Mouse (Mus musculus) hindbrain, postnatal 0 days (tissue): ENCODE measurements at regions not wholly inside any gene's neighbourhood (a gene's known extent, or its start where the extent isn't known, plus 50 kb on each side); places are given as distances from the start of the nearest gene placed in this dataset.
A peak's percentile ranks its signal among the peaks of the same experiment; 100 is the strongest.
"Not testable (repeated sequence)": the region's sequence is repeated elsewhere in the genome, so short reads cannot be mapped to it uniquely, and the experiment has no call there.

Experiments
- ATAC-seq: fragments of 200-750 bp; cut with Nextera tagmentation; 2 replicates; pipeline ENCODE4 v1.8.0; 2017; ENCODE audit warnings: mild to moderate bottlenecking, moderate TSS enrichment, moderate library complexity
- DNase-seq: peaks from one replicate; pipeline ENCODE4 v3.0.0-alpha.2; 2015; ENCODE audit warnings: low spot score
- H3K27ac ChIP-seq: fragments of 300-500 bp; sonication (generic); 2 replicates; pipeline ENCODE4 v1.5.1; 2014; ENCODE audit warnings: mild to moderate bottlenecking
- H3K27me3 ChIP-seq: fragments of 300-500 bp; sonication (generic); 2 replicates; pipeline ENCODE4 v1.6.1; 2014; ENCODE audit warnings: low read length, mixed read lengths; ENCODE audit not compliant: insufficient read depth
- H3K36me3 ChIP-seq: fragments of 300-500 bp; sonication (generic); 2 replicates; pipeline ENCODE4 v1.6.1; 2014; ENCODE audit warnings: low read length, mixed read lengths; ENCODE audit not compliant: insufficient read depth
- H3K4me1 ChIP-seq: fragments of 300-500 bp; sonication (generic); 2 replicates; pipeline ENCODE4 v1.6.1; 2014; ENCODE audit warnings: antibody characterized with exemption, low read length, mixed read lengths; ENCODE audit not compliant: insufficient read depth
- H3K4me2 ChIP-seq: fragments of 300-500 bp; sonication (generic); 2 replicates; pipeline ENCODE4 v1.6.1; 2014; ENCODE audit warnings: low read depth, mild to moderate bottlenecking, low read length, moderate library complexity, mixed read lengths
- H3K4me3 ChIP-seq: fragments of 300-500 bp; sonication (generic); 2 replicates; pipeline ENCODE4 v1.5.1; 2014; ENCODE audit warnings: low read length
- H3K9ac ChIP-seq: fragments of 300-500 bp; sonication (generic); replicated peaks from 2 replicates; pipeline ENCODE4 v1.6.1; 2014; ENCODE audit warnings: mild to moderate bottlenecking, low read length, moderate library complexity, mixed read lengths
- H3K9me3 ChIP-seq: fragments of 300-500 bp; sonication (generic); 2 replicates; pipeline ENCODE4 v1.6.1; 2016; ENCODE audit warnings: low read length, mixed read lengths
- CTCF ChIP-seq: IDR thresholded peaks from 2 replicates; pipeline ENCODE4 v1.5.1; 2016; ENCODE audit warnings: antibody characterized with exemption, control low read depth, low read depth
- WGBS: fragments of 180-500 bp; shearing (Covaris S2); extraction: QIAGEN DNeasy Blood & Tissue Kit; methylation state at CpG from one replicate; pipeline ENCODE4 v1.1.7; 2014; 5-methylcytosine and 5-hydroxymethylcytosine counted together

DNA sequence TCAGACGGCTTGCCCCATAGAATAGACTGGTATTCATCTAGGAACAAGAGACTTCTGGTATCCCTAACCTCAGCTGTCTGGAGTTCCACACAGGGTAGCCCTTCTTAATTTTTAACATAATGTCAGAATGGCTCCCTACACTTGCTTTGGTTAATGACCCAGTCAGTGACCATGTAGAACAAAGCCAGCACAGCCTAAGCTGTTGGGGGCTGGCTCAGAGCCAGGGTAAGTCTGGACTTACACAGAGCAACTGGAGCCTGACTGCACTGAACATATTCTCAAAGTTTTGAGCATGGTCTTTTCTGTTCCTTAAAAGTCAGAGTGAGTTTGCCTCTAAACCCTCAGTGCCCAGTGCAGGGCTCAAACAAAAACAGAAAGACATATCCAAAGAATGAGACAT is 123.4 kb downstream of the Gm6685 start:
- ATAC-seq (no peak), DNase-seq (peak; percentile 8)
- no peaks in the 10 kb centered on the region for H3K27me3 ChIP-seq
- H3K4me3 ChIP-seq: no peak overlapping the region
- H3K27ac ChIP-seq: no peak overlapping the region
- no peak overlapping the region for H3K9ac ChIP-seq
- peaks cover 5% of the 10 kb centered on the region; the same call in 1 of the 2 replicates for H3K9me3 ChIP-seq
- H3K4me1 ChIP-seq: no peaks in the 10 kb centered on the region
- no peak overlapping the region for H3K4me2 ChIP-seq
- H3K36me3 ChIP-seq: no peaks in the 10 kb centered on the region
- TF ChIP-seq CTCF: no peak
- WGBS: 79% methylated on average over 1 of the region's 1 CpGs

DNA sequence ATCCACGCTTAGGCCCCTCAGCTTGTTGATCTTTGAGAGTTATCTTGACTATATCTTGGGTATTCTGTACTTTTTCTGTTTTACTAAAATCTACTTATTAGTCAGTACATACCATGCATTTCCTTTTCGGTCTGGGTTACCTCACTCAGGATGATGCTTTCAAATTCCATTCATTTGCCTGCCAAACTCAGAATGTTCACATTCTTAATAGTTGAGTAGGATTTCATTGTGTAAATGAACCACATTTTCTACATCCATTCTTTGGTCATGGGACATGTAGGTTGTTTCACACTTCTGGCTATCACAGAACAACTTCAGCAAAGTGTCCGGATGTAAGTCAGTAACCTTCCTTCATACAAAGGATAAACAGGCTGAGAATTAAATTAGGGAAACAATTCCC is 126.1 kb downstream of the Gm6685 start:
- ATAC-seq (no peak), DNase-seq (no peak)
- no peak overlapping the region for H3K4me3 ChIP-seq
- no peak overlapping the region for H3K4me2 ChIP-seq
- H3K9me3 ChIP-seq: peaks cover 5% of the 10 kb centered on the region; the same call in 1 of the 2 replicates
- H3K27ac ChIP-seq: no peak overlapping the region
- no peak for TF ChIP-seq CTCF
- no peaks in the 10 kb centered on the region for H3K36me3 ChIP-seq
- no peaks in the 10 kb centered on the region for H3K27me3 ChIP-seq
- H3K4me1 ChIP-seq: no peaks in the 10 kb centered on the region
- no peak overlapping the region for H3K9ac ChIP-seq
- 87% methylated on average over 3 of the region's 3 CpGs for WGBS

DNA sequence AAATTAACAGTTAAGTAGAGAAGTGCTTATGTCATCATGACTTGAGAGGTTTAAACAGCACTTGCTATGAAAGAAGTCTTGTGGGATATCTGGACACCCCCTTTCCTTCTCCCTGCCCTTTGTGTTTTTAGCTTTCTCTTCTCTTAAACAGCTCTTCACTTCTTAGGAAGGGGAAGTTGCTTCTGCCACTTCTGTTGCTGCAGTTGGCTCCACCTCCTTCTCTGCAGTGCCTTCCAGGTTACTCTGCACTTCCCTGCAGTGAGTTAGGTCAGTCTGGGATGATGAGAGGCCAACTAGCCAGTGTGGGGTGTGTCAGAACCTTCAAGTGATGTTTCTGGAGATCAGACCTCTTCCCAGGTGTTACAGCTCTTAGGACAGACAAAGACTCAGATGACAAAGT is 137.5 kb downstream of the Gm6685 start:
- no peaks in the 10 kb centered on the region for H3K4me1 ChIP-seq
- no peaks in the 10 kb centered on the region for H3K36me3 ChIP-seq
- TF ChIP-seq CTCF: no peak
- no peak overlapping the region for H3K4me2 ChIP-seq
- no peak for ATAC-seq
- H3K9ac ChIP-seq: no peak overlapping the region
- H3K27me3 ChIP-seq: no peaks in the 10 kb centered on the region
- no peaks in the 10 kb centered on the region for H3K9me3 ChIP-seq
- H3K27ac ChIP-seq: no peak overlapping the region
- H3K4me3 ChIP-seq: no peak overlapping the region
- DNase-seq: no peak

GRCm38 (mm10) chr11:28188119-28188518 is 151.5 kb downstream of the Gm6685 start:
- Histone ChIP-seq H3K36me3 (no peaks in the 10 kb centered on the region), H3K27me3 (no peaks in the 10 kb centered on the region), H3K27ac (no peak overlapping the region), H3K4me2 (no peak overlapping the region), H3K9ac (no peak overlapping the region), H3K9me3 (no peaks in the 10 kb centered on the region), H3K4me3 (no peak overlapping the region), H3K4me1 (no peaks in the 10 kb centered on the region)
- no peak for TF ChIP-seq CTCF
- no peak for ATAC-seq
- DNase-seq: no peak
- WGBS: 84% methylated on average over 2 of the region's 2 CpGs

DNA sequence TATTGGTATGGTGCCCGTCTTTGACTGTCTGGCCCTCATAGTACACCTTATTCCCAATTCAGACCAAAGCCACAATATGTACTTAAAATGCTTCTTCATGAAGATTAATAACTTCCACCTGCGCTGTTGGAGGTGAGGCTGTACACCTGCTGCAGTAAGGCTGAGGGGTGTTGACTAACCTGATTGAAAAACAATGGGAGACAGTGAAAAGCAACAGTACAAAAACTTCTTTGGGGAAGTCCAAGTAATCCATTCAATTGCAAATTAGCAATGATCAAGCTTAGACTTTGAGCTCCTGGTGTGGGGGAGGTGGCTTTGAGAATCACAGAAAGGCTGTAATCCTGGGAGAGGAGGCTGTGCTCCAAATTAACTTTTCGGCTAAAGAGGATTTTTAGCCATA is 152.2 kb downstream of the Gm6685 start:
- not testable (repeated sequence) for H3K4me1 ChIP-seq, H3K36me3 ChIP-seq, H3K4me3 ChIP-seq, H3K27ac ChIP-seq, ATAC-seq, H3K27me3 ChIP-seq, H3K9ac ChIP-seq, H3K4me2 ChIP-seq, H3K9me3 ChIP-seq, DNase-seq
- 73% methylated on average over 3 of the region's 3 CpGs for WGBS

GRCm38 (mm10) chr11:28171232-28171631 is 168.4 kb downstream of the Gm6685 start:
- 69% methylated on average over 3 of the region's 3 CpGs for WGBS
- Histone ChIP-seq H3K9me3 (no peaks in the 10 kb centered on the region; the same call in 1 of the 2 replicates), H3K27ac (no peak overlapping the region), H3K36me3 (no peaks in the 10 kb centered on the region), H3K9ac (no peak overlapping the region), H3K4me3 (no peak overlapping the region), H3K27me3 (no peaks in the 10 kb centered on the region), H3K4me1 (no peaks in the 10 kb centered on the region), H3K4me2 (no peak overlapping the region)
- ATAC-seq (no peak), DNase-seq (no peak)
- no peak for TF ChIP-seq CTCF

GRCm38 (mm10) chr11:28152456-28152855 is 187.2 kb downstream of the Gm6685 start:
- H3K4me3 ChIP-seq: no peak overlapping the region
- no peak for TF ChIP-seq CTCF
- H3K9ac ChIP-seq: no peak overlapping the region
- no peak for ATAC-seq
- 92% methylated on average over 2 of the region's 2 CpGs for WGBS
- no peaks in the 10 kb centered on the region for H3K27me3 ChIP-seq
- H3K4me2 ChIP-seq: no peak overlapping the region
- no peaks in the 10 kb centered on the region for H3K9me3 ChIP-seq
- DNase-seq: no peak
- H3K4me1 ChIP-seq: no peaks in the 10 kb centered on the region
- no peak overlapping the region for H3K27ac ChIP-seq
- no peaks in the 10 kb centered on the region for H3K36me3 ChIP-seq
